Mouse (Mus musculus) E14TG2a.4 (cell line): ENCODE results near the gene Zfp697.

Experiments used
- CTCF ChIP-seq: conservative IDR thresholded peaks from 2 replicates; pipeline ENCODE4 v1.5.1; 2014; ENCODE audit warnings: low read length
- NANOG ChIP-seq: IDR thresholded peaks from 2 replicates; pipeline ENCODE4 v1.6.1; 2014; ENCODE audit warnings: borderline replicate concordance, low read length, mixed read lengths

GRCm38 (mm10) chr3:98374062-98374719 lies 8.1 kb upstream of the Zfp697 start:
- no peak for TF ChIP-seq CTCF
- TF ChIP-seq NANOG, result no peak
